Mouse (Mus musculus) lung, postnatal 0 days (tissue): Measurements from ENCODE around the gene Tprn. TPM values are rescaled to one million over a fixed set of nuclear protein-coding genes. Genes with fewer than 3 reads are reported as not detected.

Experiments used
- ATAC-seq: fragments of 200-750 bp; cut with Nextera tagmentation; 2 replicates; pipeline ENCODE4 v1.8.0; 2017; ENCODE audit warnings: moderate library complexity
- DNase-seq: peaks from one replicate; pipeline ENCODE4 v3.0.0-alpha.2; 2016; ENCODE audit warnings: low spot score
- H3K27ac ChIP-seq: fragments of 300-500 bp; sonication (generic); 2 replicates; pipeline ENCODE4 v1.5.1; 2014; ENCODE audit warnings: antibody characterized with exemption, mild to moderate bottlenecking, low read length, mixed read lengths
- H3K27me3 ChIP-seq: fragments of 300-500 bp; sonication (generic); replicated peaks from 2 replicates; pipeline ENCODE4 v1.6.1; 2014; ENCODE audit warnings: low read length, mixed read lengths; ENCODE audit not compliant: insufficient read depth
- H3K36me3 ChIP-seq: fragments of 300-500 bp; sonication (generic); 2 replicates; pipeline ENCODE4 v1.6.1; 2014; ENCODE audit warnings: low read length, mixed read lengths; ENCODE audit not compliant: insufficient read depth
- H3K4me1 ChIP-seq: fragments of 300-500 bp; sonication (generic); 2 replicates; pipeline ENCODE4 v1.6.1; 2014; ENCODE audit warnings: antibody characterized with exemption, low read depth, low read length, mixed read lengths; ENCODE audit not compliant: insufficient read depth
- H3K4me2 ChIP-seq: fragments of 300-500 bp; sonication (generic); replicated peaks from 2 replicates; pipeline ENCODE4 v1.6.1; 2014; ENCODE audit warnings: low read depth, mild to moderate bottlenecking, low read length, moderate library complexity, mixed read lengths
- H3K4me3 ChIP-seq: fragments of 300-500 bp; sonication (generic); 2 replicates; pipeline ENCODE4 v1.5.1; 2014; ENCODE audit warnings: low read depth, low read length
- H3K9ac ChIP-seq: fragments of 300-500 bp; sonication (generic); replicated peaks from 2 replicates; pipeline ENCODE4 v1.6.1; 2014; ENCODE audit warnings: low read depth, mild to moderate bottlenecking
- H3K9me3 ChIP-seq: fragments of 300-500 bp; sonication (generic); 2 replicates; pipeline ENCODE4 v1.6.1; 2016; ENCODE audit warnings: low read length, mixed read lengths
- CTCF ChIP-seq: IDR thresholded peaks from 2 replicates; pipeline ENCODE4 v1.5.1; 2016; ENCODE audit warnings: antibody characterized with exemption, mild to moderate bottlenecking
- EP300 ChIP-seq: IDR thresholded peaks from 2 replicates; pipeline ENCODE4 v1.6.1; 2016; ENCODE audit warnings: antibody characterized with exemption, mild to moderate bottlenecking, control low read depth
- WGBS: fragments of 180-500 bp; shearing (Covaris S2); extraction: QIAGEN DNeasy Blood & Tissue Kit; methylation state at CpG from one replicate; pipeline ENCODE4 v1.1.7; 2014; 5-methylcytosine and 5-hydroxymethylcytosine counted together
- polyA plus RNA-seq: library from polyadenylated mRNA; unstranded; fragments of >200 nt; fragmentation: Nextera tagmentation; extraction: Ambion mirVana; gene quantifications from 2 replicates; pipeline ENCODE4 v1.2.1, GENCODE M21; 2015

Tprn gene
- polyA plus RNA-seq, 1 experiment from 2014 or later = 7.4 TPM

- Histone ChIP-seq H3K4me2 (no peak overlapping the region), H3K4me1 (no peaks in the 10 kb centered on the region), H3K9ac (no peak overlapping the region), H3K36me3 (no peaks in the 10 kb centered on the region), H3K9me3 (no peaks in the 10 kb centered on the region), H3K27me3 (no peaks in the 10 kb centered on the region; the same call in 1 of the 2 replicates), H3K4me3 (no peak overlapping the region), H3K27ac (no peak overlapping the region)
- ATAC-seq (no peak), DNase-seq (no peak)
- WGBS = 71% methylated on average over 4 of the region's 4 CpGs
- TF ChIP-seq CTCF (no peak), EP300 (no peak)
These were observed 29.0 kb upstream of the Tprn start for GRCm38 (mm10) chr2:25233421-25233820.

GRCm38 (mm10) chr2:25234050-25234449 is 28.4 kb upstream of the Tprn start, which contains the start of gene Slc34a3:
Gene Slc34a3, minus strand, starts transcription at chr2:25234364.
- no peak for TF ChIP-seq EP300
- no peak for TF ChIP-seq CTCF
- ATAC-seq (no peak), DNase-seq (no peak)
- Histone ChIP-seq H3K4me2 (no peak within 1 kb of the TSS), H3K27me3 (no peaks in the 10 kb centered on the region; the same call in 1 of the 2 replicates), H3K36me3 (no peaks in the 10 kb centered on the region), H3K27ac (no peak within 1 kb of the TSS), H3K9me3 (no peaks in the 10 kb centered on the region), H3K9ac (no peak within 1 kb of the TSS), H3K4me1 (no peaks in the 10 kb centered on the region), H3K4me3 (no peak within 1 kb of the TSS)
- WGBS = 46% methylated on average over 3 of the region's 3 CpGs

GRCm38 (mm10) chr2:25234551-25235220 is 27.7 kb upstream of the Tprn start:
- Histone ChIP-seq H3K27me3 (no peaks in the 10 kb centered on the region; the same call in 1 of the 2 replicates), H3K9me3 (no peaks in the 10 kb centered on the region)
- 42% methylated on average over 5 of the region's 5 CpGs for WGBS

GRCm38 (mm10) chr2:25236614-25237013 is 25.8 kb upstream of the Tprn start, which contains the start of gene Rnf224:
Gene Rnf224, minus strand, starts transcription at chr2:25236787.
- ATAC-seq (no peak), DNase-seq (no peak)
- Histone ChIP-seq H3K4me1 (peaks cover 7% of the 10 kb centered on the region; the same call in 1 of the 2 replicates), H3K9ac (no peak within 1 kb of the TSS), H3K9me3 (no peaks in the 10 kb centered on the region), H3K27me3 (peaks cover 3% of the 10 kb centered on the region; the same call in 1 of the 2 replicates), H3K36me3 (no peaks in the 10 kb centered on the region), H3K27ac (peak within 1 kb of the TSS; percentile 69; the same call in 1 of the 2 replicates), H3K4me3 (no peak within 1 kb of the TSS), H3K4me2 (no peak within 1 kb of the TSS)
- TF ChIP-seq CTCF (no peak), EP300 (no peak)
- 21% methylated on average over 8 of the region's 8 CpGs for WGBS

More at GRCm38 (mm10) chr2:25234551-25235220, 27.7 kb upstream of the Tprn start:
- H3K27ac ChIP-seq = no peak overlapping the region
- no peaks in the 10 kb centered on the region for H3K36me3 ChIP-seq
- H3K9ac ChIP-seq = no peak overlapping the region
- no peak overlapping the region for H3K4me2 ChIP-seq
- TF ChIP-seq EP300 = no peak
- no peak for TF ChIP-seq CTCF
- H3K4me1 ChIP-seq = no peaks in the 10 kb centered on the region
- H3K4me3 ChIP-seq = no peak overlapping the region
- ATAC-seq (no peak), DNase-seq (no peak)

- no peak for TF ChIP-seq CTCF
- peak; percentile 25; the same call in 1 of the 2 replicates for TF ChIP-seq EP300
- H3K9me3 ChIP-seq = no peaks in the 10 kb centered on the region
- ATAC-seq (peak; percentile 56), DNase-seq (peak; percentile 81)
- WGBS = 30% methylated on average over 4 of the region's 4 CpGs
- no peak overlapping the region for H3K4me2 ChIP-seq
- no peak overlapping the region for H3K4me3 ChIP-seq
- peak overlapping the region; percentile 69 for H3K27ac ChIP-seq
- H3K9ac ChIP-seq = no peak overlapping the region
- peaks cover 8% of the 10 kb centered on the region; the same call in 1 of the 2 replicates for H3K27me3 ChIP-seq
- peaks cover 11% of the 10 kb centered on the region for H3K4me1 ChIP-seq
- no peaks in the 10 kb centered on the region for H3K36me3 ChIP-seq
These were observed 24.9 kb upstream of the Tprn start for GRCm38 (mm10) chr2:25237522-25237921.

- Histone ChIP-seq H3K27me3 (peaks cover 9% of the 10 kb centered on the region; the same call in 1 of the 2 replicates), H3K4me1 (peaks cover 11% of the 10 kb centered on the region), H3K27ac (peak overlapping the region; percentile 69), H3K4me3 (no peak overlapping the region), H3K36me3 (no peaks in the 10 kb centered on the region), H3K4me2 (no peak overlapping the region), H3K9ac (no peak overlapping the region), H3K9me3 (no peaks in the 10 kb centered on the region)
- peak; percentile 70 for DNase-seq
- peak; percentile 43 for ATAC-seq
- TF ChIP-seq EP300 (no peak; the same call in 1 of the 2 replicates), CTCF (no peak)
These were observed 24.3 kb upstream of the Tprn start for GRCm38 (mm10) chr2:25238106-25238505.
